Mouse (Mus musculus): ENCODE data around the gene Tmem94.

The Tmem94 gene

GRCm38 (mm10) chr11:115808696-115809310 lies 43.6 kb downstream of the Tmem94 start:
- no peak for DNase-seq (ENCODE audit: low spot score in 2 of 2)

GRCm38 (mm10) chr11:115809311-115809781 lies 44.1 kb downstream of the Tmem94 start:
- no peak for DNase-seq (ENCODE audit: low spot score in 2 of 2)

- peak in 1 of 2 experiments; percentile 49 for DNase-seq (ENCODE audit: low spot score in 2 of 2)
These were observed 45.1 kb downstream of the Tmem94 start for GRCm38 (mm10) chr11:115810377-115810776.

DNA sequence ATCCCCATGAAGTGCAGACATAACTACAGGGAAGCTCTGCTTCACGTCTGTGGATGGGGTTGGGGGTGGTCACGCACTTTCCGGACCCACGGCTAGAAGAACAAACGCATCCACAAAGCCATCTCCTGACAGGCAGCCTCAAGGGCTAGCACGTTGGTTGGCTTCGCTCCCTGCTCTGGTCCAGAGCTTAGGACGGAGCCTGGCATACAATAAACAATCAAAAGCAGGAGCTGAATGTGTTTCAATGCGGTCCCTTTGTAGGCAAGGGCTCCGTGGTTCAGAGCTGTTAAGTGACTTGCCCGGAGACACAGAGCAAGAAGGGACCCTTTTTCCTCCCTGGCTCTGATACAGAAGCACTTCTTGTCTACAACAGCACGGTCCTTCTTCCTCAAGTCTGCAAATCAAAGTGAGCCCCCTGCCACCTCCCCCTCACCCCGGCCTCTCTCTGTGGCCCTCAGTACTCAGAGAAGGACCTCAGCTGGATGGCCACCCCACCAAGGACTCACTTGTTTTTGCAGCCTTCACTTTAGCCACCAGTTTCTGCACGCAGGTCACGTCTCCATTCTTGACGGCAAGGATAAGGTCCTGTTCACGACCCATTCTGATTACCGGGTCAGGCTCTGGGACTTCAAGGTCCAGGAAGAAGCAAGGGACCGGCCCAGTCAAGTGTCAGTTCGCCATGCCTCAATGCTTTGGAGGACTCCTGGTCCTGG lies 46.3 kb downstream of the Tmem94 start:
- DNase-seq (ENCODE audit: low spot score in 2 of 2), result no peak

- DNase-seq (ENCODE audit: low spot score in 2 of 2), result no peak
These were observed 46.9 kb downstream of the Tmem94 start for GRCm38 (mm10) chr11:115812095-115812494.

DNA sequence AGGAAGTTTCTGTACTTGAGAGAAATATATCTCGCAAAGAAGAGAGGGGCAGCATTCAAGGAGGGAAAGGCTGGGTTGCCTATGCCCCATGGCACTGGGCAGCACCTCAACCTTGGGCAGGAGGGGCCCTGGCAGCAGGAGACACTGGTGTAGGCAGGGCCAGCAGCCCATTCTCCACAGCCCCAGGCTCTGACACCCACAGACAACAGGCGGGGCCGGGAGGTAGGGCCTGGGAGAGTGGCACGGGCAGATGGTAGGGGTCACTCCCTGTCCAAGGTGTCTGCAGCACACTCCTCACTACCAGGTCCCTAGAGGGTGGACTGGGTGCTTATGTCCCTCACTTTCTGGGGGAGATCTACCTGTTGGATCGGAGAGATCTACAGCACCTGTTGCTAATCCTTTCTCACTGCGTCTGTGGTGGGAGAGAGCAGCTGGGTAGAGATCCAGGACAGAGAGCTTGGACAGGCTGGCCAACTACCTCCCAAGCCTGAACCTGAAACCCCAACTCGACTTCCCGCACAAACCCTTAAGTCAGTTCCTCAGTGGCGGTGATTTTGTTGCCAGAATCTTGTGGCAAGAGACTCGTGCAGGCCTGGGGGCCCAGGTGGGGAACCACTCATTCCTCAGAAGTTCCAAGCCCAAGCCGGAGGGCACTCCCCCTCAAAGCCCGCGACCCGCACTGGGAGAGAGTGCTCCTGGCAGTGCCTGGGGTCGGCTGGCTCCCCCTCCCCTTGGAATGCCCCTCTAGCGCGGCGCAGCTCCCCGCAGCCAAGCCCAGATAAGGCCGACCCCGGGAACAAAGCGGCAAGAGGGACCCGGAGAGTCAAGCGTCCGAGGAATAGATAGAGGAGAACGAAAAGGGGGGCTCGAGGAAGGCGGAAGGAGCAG lies 47.5 kb downstream of the Tmem94 start:
- DNase-seq (ENCODE audit: low spot score in 2 of 2), result no peak

- peak; percentile 91 to 94 for DNase-seq (ENCODE audit: low spot score in 2 of 2)
These were observed 48.5 kb downstream of the Tmem94 start, which contains the start of gene Caskin2 for GRCm38 (mm10) chr11:115813507-115814296. Caskin2 (minus strand) TSS chr11:115813639.

DNA sequence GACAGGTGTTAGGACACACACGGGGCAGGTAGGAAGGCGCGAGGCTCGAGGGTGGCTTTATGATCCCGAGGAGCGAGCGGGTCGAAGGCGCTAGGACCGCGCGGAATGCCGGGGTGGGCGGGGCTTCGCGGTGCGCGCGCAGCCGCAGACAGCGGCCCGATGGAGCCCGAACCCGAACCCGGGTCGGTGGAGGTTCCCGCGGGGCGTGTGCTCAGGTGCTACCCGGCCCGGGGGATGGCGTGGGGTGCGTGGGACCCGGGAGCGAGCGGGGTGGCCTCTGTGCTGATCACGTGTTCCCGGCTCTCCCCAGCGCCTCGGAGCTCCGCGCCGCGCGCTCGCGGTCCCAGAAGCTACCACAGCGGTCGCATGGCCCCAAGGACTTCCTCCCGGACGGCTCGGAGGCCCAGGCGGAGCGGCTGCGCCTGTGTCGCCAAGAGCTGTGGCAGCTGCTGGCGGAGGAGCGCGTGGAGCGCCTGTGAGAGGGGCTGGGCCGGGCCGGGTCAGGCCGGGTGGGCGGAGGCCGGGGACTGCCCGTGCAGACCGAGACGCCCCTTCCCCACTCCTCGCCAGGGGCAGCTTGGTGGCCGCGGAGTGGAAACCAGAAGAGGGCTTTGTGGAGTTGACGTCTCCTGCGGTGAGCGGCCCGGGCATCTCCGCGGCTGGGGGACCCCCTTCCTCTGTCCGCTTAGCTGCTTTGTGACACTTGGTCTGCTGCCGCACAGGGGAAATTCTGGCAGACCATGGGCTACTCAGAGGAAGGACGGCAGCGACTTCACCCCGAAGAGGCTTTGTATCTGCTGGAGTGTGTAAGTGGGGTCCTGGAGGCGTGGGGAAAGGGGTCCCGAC lies 49.6 kb downstream of the Tmem94 start, which contains the start of gene Tsen54:
Gene Tsen54 (plus strand): TSS at position 120 of the 846 bp plus-strand sequence.
- DNase-seq (ENCODE audit: low spot score in 2 of 2), result peak; percentile 80 to 87

GRCm38 (mm10) chr11:115817331-115817730 lies 52.1 kb downstream of the Tmem94 start:
- no peak for DNase-seq (ENCODE audit: low spot score in 2 of 2)

DNA sequence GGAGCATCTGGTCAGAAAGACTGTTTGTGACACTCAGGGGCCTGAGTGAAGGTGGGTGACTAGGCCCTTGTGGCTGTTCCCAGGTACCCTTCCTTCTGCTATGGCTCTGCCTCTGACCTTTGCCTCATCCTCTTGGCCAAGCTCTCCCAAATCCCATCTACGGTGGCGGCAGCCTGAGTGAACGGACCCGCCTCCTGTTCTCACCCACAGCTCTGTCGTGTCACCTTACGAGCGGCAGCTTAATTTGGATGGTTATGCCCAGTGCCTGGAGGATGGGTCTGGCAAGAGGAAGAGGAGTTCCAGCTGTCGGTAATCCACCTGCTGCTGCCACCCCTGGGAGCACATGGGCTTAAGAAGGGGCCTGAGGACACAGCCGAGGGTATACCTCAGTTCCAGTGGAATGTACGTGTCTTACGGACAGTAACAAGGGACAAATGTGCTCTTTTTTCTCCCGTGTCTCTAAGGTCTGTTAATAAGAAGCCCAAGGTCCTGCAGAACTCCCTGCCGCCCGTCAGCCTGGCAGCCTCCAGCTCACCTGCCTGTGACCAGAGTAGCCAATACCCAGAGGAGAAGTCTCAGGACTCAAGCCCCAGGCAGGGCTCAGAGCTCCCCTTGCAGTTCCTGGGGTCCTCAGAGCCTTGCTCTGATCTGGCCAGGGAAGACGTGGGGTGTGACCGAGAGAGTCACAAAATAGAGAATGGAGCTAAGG lies 54.8 kb downstream of the Tmem94 start:
- DNase-seq (ENCODE audit: low spot score in 2 of 2), result no peak

GRCm38 (mm10) chr11:115821001-115821400 lies 55.8 kb downstream of the Tmem94 start:
- no peak for DNase-seq (ENCODE audit: low spot score in 2 of 2)

DNA sequence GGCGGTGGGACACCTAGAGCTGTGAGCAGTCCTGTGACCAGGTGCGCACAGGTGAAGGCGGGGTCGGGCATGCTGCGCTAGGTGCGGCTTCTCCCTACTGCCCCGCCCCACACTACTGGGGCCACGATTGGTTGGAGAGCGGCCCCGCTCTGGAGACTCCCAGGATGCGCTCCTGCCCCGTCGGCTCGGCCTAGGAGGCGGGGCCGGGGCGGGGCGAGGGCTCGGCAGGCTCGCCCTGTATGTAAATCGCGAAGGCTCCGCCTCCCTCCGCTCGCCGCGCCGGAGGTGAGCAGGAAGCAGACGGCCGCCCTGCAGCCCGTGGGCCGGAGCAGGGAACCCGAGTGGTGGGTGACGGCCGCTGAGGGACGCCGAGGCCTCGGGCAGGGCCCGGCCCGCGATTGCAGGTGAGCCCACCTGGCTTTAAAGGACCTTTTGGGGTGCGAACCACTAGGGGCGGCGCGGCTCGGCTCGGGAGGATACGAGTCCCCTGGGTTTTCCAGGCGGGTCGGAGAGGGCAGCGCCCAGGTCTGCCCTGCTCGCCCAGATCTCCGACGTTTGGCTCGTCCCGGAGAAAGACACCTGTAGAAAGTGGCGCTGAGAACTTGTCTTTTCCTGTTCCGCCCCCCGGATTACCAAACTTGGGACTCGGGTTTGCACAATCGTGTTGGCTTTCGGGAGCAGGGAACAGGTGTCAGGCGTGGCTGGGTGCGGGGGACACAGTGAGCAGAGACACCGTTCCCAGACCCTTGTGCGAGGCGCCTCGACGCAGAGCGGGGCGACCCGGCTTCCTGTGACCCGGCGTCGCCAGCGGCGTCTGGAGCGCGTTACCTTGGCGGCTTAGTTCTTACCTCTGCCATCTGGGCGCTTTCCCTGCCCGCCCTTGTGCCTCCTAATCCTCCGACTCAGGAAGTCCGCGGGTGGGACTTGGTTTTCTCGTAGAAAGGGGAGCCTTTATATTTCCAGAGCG lies 58.8 kb downstream of the Tmem94 start, which contains the start of gene Llgl2:
Gene Llgl2 (plus strand): TSS at position 276 of the 967 bp plus-strand sequence.
- DNase-seq (ENCODE audit: low spot score in 2 of 2), result peak; percentile 82 to 86

- no peak for DNase-seq (ENCODE audit: low spot score in 2 of 2)
These were observed 59.6 kb downstream of the Tmem94 start for GRCm38 (mm10) chr11:115824813-115825212.

GRCm38 (mm10) chr11:115826487-115826886 lies 61.3 kb downstream of the Tmem94 start:
- no peak for DNase-seq (ENCODE audit: low spot score in 2 of 2)

- DNase-seq (ENCODE audit: low spot score in 2 of 2), result no peak
These were observed 62.4 kb downstream of the Tmem94 start for GRCm38 (mm10) chr11:115827624-115828023.

DNA sequence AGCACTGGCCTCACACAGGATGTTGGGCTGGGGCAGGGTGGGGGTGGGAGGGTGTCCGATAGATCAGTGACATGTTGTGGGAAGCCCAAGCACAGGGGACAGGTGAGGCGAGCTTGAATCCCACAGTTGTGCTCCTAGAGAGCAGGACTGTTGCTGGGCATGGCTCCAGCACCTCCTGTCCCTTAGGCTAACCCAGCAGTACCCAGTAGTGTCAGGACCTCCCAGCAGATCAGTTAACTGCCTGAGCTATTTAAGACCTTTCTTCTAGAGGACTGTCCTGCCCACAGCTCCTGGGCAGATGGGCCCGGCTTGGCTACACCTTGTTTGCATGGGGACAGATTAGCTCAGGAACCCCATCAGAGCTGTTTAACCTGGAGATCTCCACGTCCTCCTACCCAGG lies 63.8 kb downstream of the Tmem94 start:
- no peak for DNase-seq (ENCODE audit: low spot score in 2 of 2)

- DNase-seq (ENCODE audit: low spot score in 2 of 2), result no peak
These were observed 65.5 kb downstream of the Tmem94 start for GRCm38 (mm10) chr11:115830550-115831325.

DNA sequence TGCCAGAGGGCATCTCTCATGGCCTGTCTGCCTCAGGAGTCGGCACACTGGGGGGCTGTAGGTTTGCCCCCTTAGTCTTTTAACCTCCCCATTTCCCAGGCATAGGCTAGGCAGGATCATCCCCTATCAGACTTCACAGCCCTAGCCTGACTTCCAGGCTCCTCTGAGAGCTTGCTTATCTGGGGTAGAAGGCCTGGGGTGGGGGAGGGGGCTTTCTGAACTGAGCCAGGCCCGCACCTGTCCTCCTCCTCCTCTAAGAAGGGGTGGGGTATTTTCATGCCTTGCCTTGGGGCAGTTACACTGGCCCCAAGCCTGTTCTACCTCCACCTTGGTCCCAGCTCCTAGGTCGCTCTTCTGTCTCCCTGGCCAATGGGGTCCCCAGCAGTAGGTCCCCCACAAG lies 66.3 kb downstream of the Tmem94 start:
- DNase-seq (ENCODE audit: low spot score in 2 of 2), result no peak

Measured in urinary bladder, adult 18-20 months (tissue).